Mouse (Mus musculus) liver, postnatal 0 days (tissue): ENCODE measurements around the gene Doc2g.

Experiments
- CTCF ChIP-seq: sonication (generic); IDR thresholded peaks from 2 replicates; pipeline ENCODE4 v1.5.1; 2016; ENCODE audit warnings: antibody characterized with exemption, low read depth
- EP300 ChIP-seq: IDR thresholded peaks from 2 replicates; pipeline ENCODE4 v1.6.1; 2016; ENCODE audit warnings: antibody characterized with exemption, low read depth, mild to moderate bottlenecking

- TF ChIP-seq CTCF (no peak), EP300 (no peak)
Observed at GRCm38 (mm10) chr19:4003112-4003511, at the start of gene Doc2g.
